Mouse (Mus musculus) kidney, embryonic 15.5 days (tissue): ENCODE measurements at regions not wholly inside any gene's neighbourhood (a gene's known extent, or its start where the extent isn't known, plus 50 kb on each side); places are given as distances from the start of the nearest gene placed in this dataset.

ENCODE experiments used
- ATAC-seq: fragments of 200-750 bp; cut with Nextera tagmentation; replicated peaks from 2 replicates; pipeline ENCODE4 v1.8.0; 2017; ENCODE audit warnings: moderate TSS enrichment; ENCODE audit not compliant: low FRiP score
- H3K27ac ChIP-seq: fragments of 300-500 bp; sonication (generic); 2 replicates; pipeline ENCODE4 v1.5.1; 2015; ENCODE audit warnings: mild to moderate bottlenecking, inconsistent platforms
- H3K27me3 ChIP-seq: fragments of 300-500 bp; sonication (generic); 2 replicates; pipeline ENCODE4 v1.6.1; 2015; ENCODE audit warnings: inconsistent platforms
- H3K36me3 ChIP-seq: fragments of 300-500 bp; sonication (generic); 2 replicates; pipeline ENCODE4 v1.6.1; 2015; ENCODE audit warnings: inconsistent platforms
- H3K4me1 ChIP-seq: fragments of 300-500 bp; sonication (generic); 2 replicates; pipeline ENCODE4 v1.6.1; 2015; ENCODE audit warnings: inconsistent platforms
- H3K4me2 ChIP-seq: fragments of 300-500 bp; sonication (generic); 2 replicates; pipeline ENCODE4 v1.6.1; 2015; ENCODE audit warnings: moderate library complexity, mild to moderate bottlenecking, inconsistent platforms
- H3K4me3 ChIP-seq: fragments of 300-500 bp; sonication (generic); replicated peaks from 2 replicates; pipeline ENCODE4 v1.5.1; 2015; ENCODE audit warnings: mild to moderate bottlenecking, inconsistent platforms
- H3K9ac ChIP-seq: fragments of 300-500 bp; sonication (generic); 2 replicates; pipeline ENCODE4 v1.6.1; 2015; ENCODE audit warnings: mild to moderate bottlenecking, inconsistent platforms
- H3K9me3 ChIP-seq: fragments of 300-500 bp; sonication (generic); replicated peaks from 2 replicates; pipeline ENCODE4 v1.6.1; 2016; ENCODE audit warnings: inconsistent platforms
- WGBS: fragments of 180-500 bp; shearing (Covaris S2); methylation state at CpG from one replicate; pipeline ENCODE4 v1.1.7; 2015; ENCODE audit warnings: mixed read lengths; 5-methylcytosine and 5-hydroxymethylcytosine counted together

GRCm38 (mm10) chr11:18370861-18371260, 417.2 kb upstream of the Etaa1 start:
- Histone ChIP-seq H3K9ac (no peak overlapping the region), H3K4me1 (peaks cover 8% of the 10 kb centered on the region; the same call in 1 of the 2 replicates), H3K9me3 (no peaks in the 10 kb centered on the region), H3K27ac (no peak overlapping the region), H3K36me3 (no peaks in the 10 kb centered on the region), H3K27me3 (no peaks in the 10 kb centered on the region), H3K4me3 (no peak overlapping the region), H3K4me2 (no peak overlapping the region)
- 26% methylated on average over 3 of the region's 3 CpGs for WGBS
- no peak for ATAC-seq

GRCm38 (mm10) chr11:18354866-18355265, 401.2 kb upstream of the Etaa1 start:
- no peaks in the 10 kb centered on the region for H3K9me3 ChIP-seq
- no peak overlapping the region for H3K4me3 ChIP-seq
- H3K9ac ChIP-seq = no peak overlapping the region
- no peak overlapping the region for H3K27ac ChIP-seq
- no peaks in the 10 kb centered on the region for H3K27me3 ChIP-seq
- 0 out of 2 replicates have a peak, but pooled peaks cover 4% of the 10 kb centered on the region for H3K4me1 ChIP-seq
- ATAC-seq = no peak
- 74% methylated on average over 3 of the region's 3 CpGs for WGBS
- no peaks in the 10 kb centered on the region for H3K36me3 ChIP-seq
- H3K4me2 ChIP-seq = no peak overlapping the region

- no peak overlapping the region for H3K27ac ChIP-seq
- no peak overlapping the region for H3K4me3 ChIP-seq
- 64% methylated on average over 4 of the region's 4 CpGs for WGBS
- no peak overlapping the region for H3K4me2 ChIP-seq
- H3K27me3 ChIP-seq = no peaks in the 10 kb centered on the region
- ATAC-seq = no peak
- no peaks in the 10 kb centered on the region for H3K9me3 ChIP-seq
- H3K9ac ChIP-seq = no peak overlapping the region
- 0 out of 2 replicates have a peak, but pooled peaks cover 4% of the 10 kb centered on the region for H3K4me1 ChIP-seq
- no peaks in the 10 kb centered on the region for H3K36me3 ChIP-seq
These were observed 400.5 kb upstream of the Etaa1 start for GRCm38 (mm10) chr11:18354156-18354555.

GRCm38 (mm10) chr11:18347841-18348240, 394.2 kb upstream of the Etaa1 start:
- no peaks in the 10 kb centered on the region for H3K36me3 ChIP-seq
- WGBS = 63% methylated on average over 3 of the region's 3 CpGs
- no peak overlapping the region for H3K4me2 ChIP-seq
- no peak overlapping the region for H3K4me3 ChIP-seq
- no peaks in the 10 kb centered on the region for H3K9me3 ChIP-seq
- H3K27me3 ChIP-seq = no peaks in the 10 kb centered on the region
- H3K9ac ChIP-seq = no peak overlapping the region
- H3K4me1 ChIP-seq = no peaks in the 10 kb centered on the region
- no peak overlapping the region for H3K27ac ChIP-seq
- no peak for ATAC-seq

DNA sequence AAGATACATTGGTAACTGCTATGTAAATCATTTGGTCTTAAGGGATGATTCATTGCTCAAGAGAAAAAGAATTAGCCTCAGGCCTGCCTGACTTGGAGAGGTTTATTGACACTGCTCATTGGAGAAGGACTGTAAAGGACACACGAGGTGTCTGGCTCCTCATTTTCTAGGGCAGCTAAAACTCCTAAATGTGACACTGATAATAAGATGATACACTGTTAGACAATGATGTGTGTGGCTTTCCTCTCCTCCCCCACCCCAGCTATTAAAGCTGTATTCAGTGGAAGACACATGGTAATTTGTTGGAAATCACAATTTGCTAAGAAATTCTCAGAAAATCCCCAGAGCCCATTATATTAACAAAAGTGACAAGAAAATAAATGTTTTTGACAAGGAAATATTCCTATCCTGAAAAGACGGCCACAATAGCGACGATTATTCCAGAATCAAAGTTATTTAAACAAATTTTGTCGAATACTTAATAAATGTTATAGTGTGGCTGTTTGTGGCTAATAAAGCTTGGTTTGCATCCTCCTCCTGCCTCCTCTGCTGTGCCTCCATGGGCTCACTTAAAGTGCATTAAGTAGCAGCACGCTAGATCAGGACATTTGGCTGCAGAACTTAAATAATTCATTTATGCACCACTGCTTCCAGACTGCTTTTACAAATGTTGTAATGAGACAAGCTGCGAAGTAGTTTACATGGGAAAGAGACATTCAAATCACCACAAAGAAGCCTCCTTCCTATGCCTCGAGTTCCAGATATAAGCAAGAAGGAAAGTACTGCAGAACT, 360.0 kb upstream of the Etaa1 start:
- WGBS = 50% methylated on average over 8 of the region's 8 CpGs
- ATAC-seq = no peak
- H3K4me3 ChIP-seq = no peak overlapping the region

DNA sequence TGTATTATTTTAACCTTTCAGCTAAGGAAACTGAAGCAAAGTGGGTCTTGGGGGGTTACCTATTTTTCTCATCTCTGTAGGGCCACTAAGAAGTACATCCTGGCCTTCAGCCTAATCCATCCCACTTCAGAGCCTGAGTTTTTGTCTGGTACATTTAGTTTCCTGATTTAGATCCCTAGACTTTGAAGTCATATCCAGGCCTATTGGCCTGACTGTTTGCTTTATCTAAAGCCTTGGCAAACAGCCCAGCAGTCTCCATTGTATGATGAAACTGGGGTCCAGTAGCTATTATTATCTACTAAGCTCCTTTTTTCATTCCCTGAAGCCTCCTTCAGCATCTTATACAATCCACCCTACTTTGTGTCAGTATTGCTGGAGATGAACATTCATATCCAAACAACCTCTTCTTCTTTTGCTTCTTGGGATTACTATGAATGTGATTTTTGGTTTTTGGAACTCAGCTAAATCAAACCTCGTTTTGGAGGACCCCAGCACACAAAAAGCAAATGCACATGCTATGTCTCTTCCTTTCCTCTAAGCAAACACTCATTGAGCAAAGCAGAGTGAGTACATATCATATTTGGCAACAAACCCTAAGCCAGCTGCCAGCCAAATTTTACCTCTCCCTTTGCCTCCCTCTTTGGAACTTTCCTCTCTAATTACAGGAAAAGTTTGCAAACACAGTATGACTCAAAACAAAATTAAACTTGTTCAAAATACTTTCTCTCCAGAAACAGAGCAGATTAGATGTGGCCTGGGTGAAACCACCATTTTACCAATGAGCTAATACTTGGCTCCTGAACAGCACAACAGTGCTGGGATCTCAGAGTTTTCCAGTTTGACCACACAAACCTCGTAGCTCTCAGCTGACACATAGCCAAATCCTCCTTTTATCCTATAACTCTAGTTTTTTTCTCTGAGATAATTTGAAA, 342.8 kb upstream of the Etaa1 start:
- H3K9me3 ChIP-seq = no peaks in the 10 kb centered on the region
- 0 out of 2 replicates have a peak, but pooled peaks cover 5% of the 10 kb centered on the region for H3K4me1 ChIP-seq
- no peak overlapping the region for H3K4me2 ChIP-seq
- no peaks in the 10 kb centered on the region for H3K27me3 ChIP-seq
- H3K4me3 ChIP-seq = no peak overlapping the region
- H3K36me3 ChIP-seq = no peaks in the 10 kb centered on the region
- H3K9ac ChIP-seq = no peak overlapping the region
- peak; percentile 36; the same call in 1 of the 2 replicates for ATAC-seq
- 56% methylated on average over 2 of the region's 2 CpGs for WGBS
- no peak overlapping the region; the same call in 1 of the 2 replicates for H3K27ac ChIP-seq

More for the DNA sequence above, 360.0 kb upstream of the Etaa1 start:
- H3K9ac ChIP-seq = no peak overlapping the region
- H3K27ac ChIP-seq = no peak overlapping the region
- 0 out of 2 replicates have a peak, but pooled peaks cover 4% of the 10 kb centered on the region for H3K4me1 ChIP-seq
- H3K27me3 ChIP-seq = no peaks in the 10 kb centered on the region
- no peaks in the 10 kb centered on the region for H3K9me3 ChIP-seq
- no peaks in the 10 kb centered on the region for H3K36me3 ChIP-seq
- no peak overlapping the region for H3K4me2 ChIP-seq

DNA sequence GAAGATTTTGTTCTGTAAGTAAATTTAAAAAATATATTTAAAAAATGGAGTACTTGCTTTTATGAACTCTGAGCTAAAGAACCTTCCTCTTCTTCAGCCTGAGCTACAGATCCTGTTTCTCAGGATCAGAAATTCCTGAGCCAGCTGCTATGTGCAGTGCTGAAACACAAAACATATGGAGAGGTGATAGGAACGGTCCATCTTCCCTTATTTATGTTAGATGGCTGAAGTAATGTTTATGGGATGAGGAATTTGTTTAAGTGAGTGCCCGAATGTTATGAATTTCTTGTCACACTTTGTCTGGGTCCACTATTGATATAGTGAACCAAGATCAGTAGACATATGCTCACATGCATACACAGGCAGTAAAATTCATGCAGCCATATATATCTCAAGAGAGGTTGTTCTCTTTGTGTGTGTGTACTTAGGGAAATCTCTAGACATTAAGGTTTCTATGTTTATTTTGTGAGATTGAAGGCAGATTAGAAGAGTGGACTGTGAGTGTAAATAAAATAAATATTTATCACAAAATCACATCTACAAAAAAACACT, 325.0 kb upstream of the Etaa1 start:
- H3K27ac ChIP-seq = no peak overlapping the region
- H3K9me3 ChIP-seq = no peaks in the 10 kb centered on the region
- ATAC-seq = no peak
- no peak overlapping the region for H3K4me2 ChIP-seq
- H3K4me1 ChIP-seq = no peaks in the 10 kb centered on the region
- no peak overlapping the region for H3K9ac ChIP-seq
- no peak overlapping the region for H3K4me3 ChIP-seq
- no peaks in the 10 kb centered on the region for H3K36me3 ChIP-seq
- H3K27me3 ChIP-seq = no peaks in the 10 kb centered on the region
- WGBS = 43% methylated on average over 2 of the region's 2 CpGs

DNA sequence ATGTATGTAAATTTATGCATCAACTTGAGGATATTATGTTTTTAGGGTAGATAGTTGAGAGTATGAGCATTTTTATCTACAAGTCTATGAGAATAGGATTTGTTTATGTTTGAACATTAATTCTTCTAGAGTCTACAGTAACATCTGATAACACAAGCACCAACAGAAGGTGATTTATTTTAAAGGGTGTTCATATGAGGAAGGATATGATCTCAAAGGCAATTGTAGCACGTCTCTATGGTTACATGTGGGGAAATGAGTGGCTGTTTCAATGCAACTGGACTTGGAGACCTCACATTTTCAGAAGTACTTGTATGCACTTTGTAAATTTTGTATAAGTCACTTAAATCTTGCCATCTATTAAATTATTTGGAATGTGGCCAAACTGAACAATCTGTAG, 318.7 kb upstream of the Etaa1 start:
- 72% methylated on average over 1 of the region's 1 CpGs for WGBS

DNA sequence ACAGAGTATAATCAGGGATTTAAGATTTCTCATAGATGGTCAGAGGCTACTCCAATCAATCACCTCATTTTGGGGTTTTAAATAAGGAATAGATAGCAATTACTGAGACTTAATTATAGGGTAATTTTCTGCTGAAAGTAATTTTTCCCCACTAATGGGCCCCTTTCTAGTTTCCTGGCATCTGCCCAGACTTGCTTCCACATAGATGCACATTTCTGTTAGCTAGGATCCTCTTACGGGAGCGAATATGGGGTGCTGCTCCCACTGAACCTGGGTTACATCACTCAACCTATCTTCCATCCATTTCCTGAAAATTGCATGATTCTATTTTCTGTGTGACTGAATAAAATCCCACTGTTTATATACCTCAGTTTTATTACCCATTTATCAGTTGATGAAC, 312.5 kb upstream of the Etaa1 start:
- no peak overlapping the region for H3K27ac ChIP-seq
- H3K36me3 ChIP-seq = no peaks in the 10 kb centered on the region
- no peaks in the 10 kb centered on the region for H3K4me1 ChIP-seq
- no peak for ATAC-seq
- 87% methylated on average over 2 of the region's 2 CpGs for WGBS
- no peaks in the 10 kb centered on the region for H3K9me3 ChIP-seq
- no peak overlapping the region for H3K4me2 ChIP-seq
- no peaks in the 10 kb centered on the region for H3K27me3 ChIP-seq
- no peak overlapping the region for H3K4me3 ChIP-seq
- H3K9ac ChIP-seq = no peak overlapping the region

More for the DNA sequence above, 318.7 kb upstream of the Etaa1 start:
- ATAC-seq = no peak
- H3K27ac ChIP-seq = no peak overlapping the region
- no peaks in the 10 kb centered on the region for H3K27me3 ChIP-seq
- no peaks in the 10 kb centered on the region for H3K36me3 ChIP-seq
- H3K4me2 ChIP-seq = no peak overlapping the region
- no peak overlapping the region for H3K9ac ChIP-seq
- no peak overlapping the region for H3K4me3 ChIP-seq
- no peaks in the 10 kb centered on the region for H3K9me3 ChIP-seq
- H3K4me1 ChIP-seq = no peaks in the 10 kb centered on the region

DNA sequence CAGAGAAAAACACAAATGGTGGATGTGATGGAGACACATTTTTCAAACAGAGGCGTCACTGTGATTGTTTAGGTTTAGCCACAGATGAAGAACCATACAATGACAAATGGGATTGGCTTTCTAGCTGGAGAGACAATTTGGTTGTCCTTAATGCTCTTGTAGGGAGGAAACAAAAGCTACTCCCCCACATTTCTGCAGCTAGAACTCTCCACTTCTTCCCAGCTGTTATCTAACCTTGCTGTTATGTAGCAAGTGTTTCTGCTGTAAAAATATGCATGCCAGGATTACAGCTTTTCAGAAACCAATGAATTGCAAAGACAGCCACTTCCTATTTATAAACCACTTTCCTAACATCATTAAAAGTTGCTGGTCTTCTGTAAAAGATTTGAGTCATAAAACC, 309.2 kb upstream of the Etaa1 start:
- Histone ChIP-seq H3K4me3 (no peak overlapping the region), H3K27me3 (no peaks in the 10 kb centered on the region), H3K9ac (no peak overlapping the region), H3K36me3 (no peaks in the 10 kb centered on the region), H3K27ac (no peak overlapping the region), H3K4me2 (no peak overlapping the region), H3K9me3 (no peaks in the 10 kb centered on the region), H3K4me1 (no peaks in the 10 kb centered on the region)
- 21% methylated on average over 1 of the region's 1 CpGs for WGBS
- no peak for ATAC-seq

DNA sequence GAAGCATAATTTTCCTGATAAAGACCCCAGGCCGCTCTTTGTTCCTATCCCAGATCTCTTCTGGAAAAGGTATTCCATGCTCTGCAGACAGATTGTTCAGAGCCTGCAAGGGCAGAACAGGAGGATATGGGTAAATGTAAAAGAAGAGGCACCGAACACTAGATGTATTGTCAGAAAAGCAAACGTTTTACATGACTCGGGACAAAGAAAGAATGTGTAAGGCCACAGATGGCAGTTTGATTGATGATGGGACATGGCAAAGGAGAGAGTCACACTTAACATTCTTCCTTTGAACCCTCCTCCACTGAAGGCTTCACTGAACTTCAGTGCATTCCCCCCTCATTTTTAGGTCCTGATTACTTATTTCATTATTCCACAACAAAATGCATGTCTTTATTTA, 295.6 kb upstream of the Etaa1 start:
- Histone ChIP-seq H3K36me3 (no peaks in the 10 kb centered on the region), H3K9me3 (no peaks in the 10 kb centered on the region), H3K27me3 (no peaks in the 10 kb centered on the region), H3K9ac (no peak overlapping the region), H3K4me3 (no peak overlapping the region), H3K4me2 (no peak overlapping the region), H3K27ac (no peak overlapping the region), H3K4me1 (peaks cover 4% of the 10 kb centered on the region; the same call in 1 of the 2 replicates)
- 21% methylated on average over 4 of the region's 4 CpGs for WGBS
- ATAC-seq = no peak

- no peaks in the 10 kb centered on the region for H3K36me3 ChIP-seq
- H3K4me3 ChIP-seq = no peak overlapping the region
- H3K4me2 ChIP-seq = no peak overlapping the region
- no peak overlapping the region for H3K27ac ChIP-seq
- no peaks in the 10 kb centered on the region for H3K27me3 ChIP-seq
- no peaks in the 10 kb centered on the region for H3K4me1 ChIP-seq
- H3K9me3 ChIP-seq = no peaks in the 10 kb centered on the region
- 72% methylated on average over 4 of the region's 4 CpGs for WGBS
- no peak for ATAC-seq
- H3K9ac ChIP-seq = no peak overlapping the region
These were observed 263.1 kb upstream of the Etaa1 start for GRCm38 (mm10) chr11:18216762-18217161.
